Mouse (Mus musculus): ENCODE data around the gene Wwox.

GRCm38 (mm10) chr8:114510226-114510625, 70.8 kb downstream of the Wwox start:
- TF ChIP-seq CTCF (IDR thresholded peaks at IDR 0.05; ENCODE audit: extremely low read depth, insufficient read depth, low read length) (no peak), POLR2A (IDR thresholded peaks at IDR 0.05; ENCODE audit: extremely low read depth, insufficient read depth, low read length) (no peak)
